Mouse (Mus musculus) kidney, postnatal 10 days (tissue): ENCODE measurements around the gene Zfhx3.

Experiments used
- DNase-seq: peaks from one replicate; pipeline ENCODE4 v3.0.0; 2021; ENCODE audit warnings: mixed read lengths

The Zfhx3 gene

GRCm38 (mm10) chr8:108019651-108020050 lies 77.2 kb downstream of the Zfhx3 start:
- no peak for DNase-seq

GRCm38 (mm10) chr8:108022404-108022803 lies 80.0 kb downstream of the Zfhx3 start:
- DNase-seq, result no peak

GRCm38 (mm10) chr8:108024331-108024730 lies 81.9 kb downstream of the Zfhx3 start:
- peak; percentile 28 for DNase-seq

GRCm38 (mm10) chr8:108025249-108025648 lies 82.8 kb downstream of the Zfhx3 start:
- no peak for DNase-seq

- DNase-seq, result no peak
These were observed 84.4 kb downstream of the Zfhx3 start for GRCm38 (mm10) chr8:108026557-108027440.

- DNase-seq, result no peak
These were observed 85.1 kb downstream of the Zfhx3 start for GRCm38 (mm10) chr8:108027561-108028025.

- no peak for DNase-seq
These were observed 86.0 kb downstream of the Zfhx3 start for GRCm38 (mm10) chr8:108028440-108028839.

- no peak for DNase-seq
These were observed 88.7 kb downstream of the Zfhx3 start for GRCm38 (mm10) chr8:108031159-108031558.

GRCm38 (mm10) chr8:108034070-108034469 lies 91.6 kb downstream of the Zfhx3 start:
- DNase-seq, result no peak

GRCm38 (mm10) chr8:108034726-108035125 lies 92.3 kb downstream of the Zfhx3 start:
- no peak for DNase-seq

GRCm38 (mm10) chr8:108043618-108044017 lies 101.2 kb downstream of the Zfhx3 start:
- DNase-seq, result no peak

- DNase-seq, result no peak
These were observed 101.7 kb downstream of the Zfhx3 start for GRCm38 (mm10) chr8:108044185-108044584.

- no peak for DNase-seq
These were observed 113.8 kb downstream of the Zfhx3 start for GRCm38 (mm10) chr8:108056241-108056640.

GRCm38 (mm10) chr8:108061972-108062371 lies 119.5 kb downstream of the Zfhx3 start:
- no peak for DNase-seq

- DNase-seq, result no peak
These were observed 124.7 kb downstream of the Zfhx3 start for GRCm38 (mm10) chr8:108067111-108067510.

GRCm38 (mm10) chr8:108068195-108068594 lies 125.8 kb downstream of the Zfhx3 start:
- no peak for DNase-seq

- DNase-seq, result no peak
These were observed 128.0 kb downstream of the Zfhx3 start for GRCm38 (mm10) chr8:108070438-108070837.

GRCm38 (mm10) chr8:108072126-108072746 lies 129.8 kb downstream of the Zfhx3 start:
- no peak for DNase-seq

GRCm38 (mm10) chr8:108072853-108073252 lies 130.4 kb downstream of the Zfhx3 start:
- DNase-seq, result no peak

GRCm38 (mm10) chr8:108075176-108075575 lies 132.7 kb downstream of the Zfhx3 start:
- no peak for DNase-seq

- no peak for DNase-seq
These were observed 136.3 kb downstream of the Zfhx3 start for GRCm38 (mm10) chr8:108078726-108079125.

- no peak for DNase-seq
These were observed 144.5 kb downstream of the Zfhx3 start for GRCm38 (mm10) chr8:108086913-108087312.

- DNase-seq, result no peak
These were observed 147.2 kb downstream of the Zfhx3 start for GRCm38 (mm10) chr8:108089632-108090031.

GRCm38 (mm10) chr8:108098598-108098997 lies 156.2 kb downstream of the Zfhx3 start:
- DNase-seq, result no peak
